Mouse (Mus musculus) ES-Bruce4 (cell line): ENCODE data around the gene Pllp. TPM values are rescaled to one million over a fixed set of nuclear protein-coding genes. Genes with fewer than 3 reads are reported as not detected.

Experiments
- H3K27ac ChIP-seq: 2 replicates; pipeline ENCODE4 v1.5.1; 2012; ENCODE audit warnings: low read length, inconsistent platforms; ENCODE audit not compliant: insufficient read depth
- H3K27me3 ChIP-seq: 2 replicates; pipeline ENCODE4 v1.6.1; 2012; ENCODE audit warnings: mild to moderate bottlenecking, low read length, inconsistent platforms; ENCODE audit not compliant: control insufficient read depth, poor library complexity, insufficient read depth, severe bottlenecking
- H3K36me3 ChIP-seq: 2 replicates; pipeline ENCODE4 v1.6.1; 2012; ENCODE audit warnings: inconsistent platforms, mild to moderate bottlenecking, low read length, moderate library complexity; ENCODE audit not compliant: control insufficient read depth, poor library complexity, insufficient read depth, severe bottlenecking
- H3K4me1 ChIP-seq: one replicate; pipeline ENCODE4 v1.8.1; 2011; ENCODE audit warnings: low read length; ENCODE audit not compliant: control insufficient read depth, insufficient read depth
- H3K4me3 ChIP-seq: 2 replicates; pipeline ENCODE4 v1.5.1; 2011; ENCODE audit warnings: low read depth, mild to moderate bottlenecking, low read length
- H3K9ac ChIP-seq: 2 replicates; pipeline ENCODE4 v1.6.1; 2012; ENCODE audit warnings: low read depth, mild to moderate bottlenecking, inconsistent platforms; ENCODE audit not compliant: poor library complexity, severe bottlenecking
- H3K9me3 ChIP-seq: replicated peaks from 2 replicates; pipeline ENCODE4 v1.6.1; 2012; ENCODE audit warnings: mild to moderate bottlenecking, low read length, inconsistent platforms; ENCODE audit not compliant: control insufficient read depth, poor library complexity, insufficient read depth, severe bottlenecking
- CTCF ChIP-seq: IDR thresholded peaks from one replicate; pipeline ENCODE4 v1.8.1; 2011; ENCODE audit warnings: low read depth, low read length
- EP300 ChIP-seq: IDR thresholded peaks from 2 replicates; pipeline ENCODE4 v1.6.1; 2011; ENCODE audit warnings: low read depth, low read length; ENCODE audit not compliant: insufficient read depth
- POLR2A ChIP-seq: IDR thresholded peaks from one replicate; pipeline ENCODE4 v1.8.1; 2011; ENCODE audit warnings: low read length; ENCODE audit not compliant: insufficient read depth
- polyA plus RNA-seq: library from polyadenylated mRNA; stranded (reverse); fragments of >200 nt; gene quantifications from 2 replicates; pipeline ENCODE4 v1.2.4, GENCODE M21; 2011; ENCODE audit warnings: low read depth; ENCODE audit not compliant: missing spikeins, insufficient read depth, insufficient read length

Pllp gene
- polyA plus RNA-seq, 1 experiment = not detected

- no peaks in the 10 kb centered on the region for H3K9me3 ChIP-seq
- H3K9ac ChIP-seq = no peak overlapping the region
- H3K36me3 ChIP-seq = peaks cover 14% of the 10 kb centered on the region
- no peak overlapping the region for H3K4me3 ChIP-seq
- TF ChIP-seq CTCF (no peak), EP300 (no peak), POLR2A (no peak)
- no peaks in the 10 kb centered on the region for H3K4me1 ChIP-seq
- H3K27ac ChIP-seq = no peak overlapping the region
- no peaks in the 10 kb centered on the region for H3K27me3 ChIP-seq
Measured at GRCm38 (mm10) chr8:94674384-94674783, 21.7 kb downstream of the Pllp start.

GRCm38 (mm10) chr8:94666456-94667308, 29.4 kb downstream of the Pllp start, which contains the start of gene Arl2bp:
Gene Arl2bp (plus strand): TSS chr8:94666600.
- Histone ChIP-seq H3K36me3 (no peaks in the 10 kb centered on the region), H3K9ac (peak within 1 kb of the TSS; percentile 94), H3K4me3 (peak within 1 kb of the TSS; percentile 82), H3K9me3 (no peaks in the 10 kb centered on the region), H3K27me3 (no peaks in the 10 kb centered on the region), H3K4me1 (no peaks in the 10 kb centered on the region), H3K27ac (no peak within 1 kb of the TSS)
- TF ChIP-seq POLR2A (no peak), EP300 (no peak), CTCF (no peak)

GRCm38 (mm10) chr8:94664722-94665121, 31.4 kb downstream of the Pllp start:
- Histone ChIP-seq H3K27me3 (no peaks in the 10 kb centered on the region), H3K9me3 (no peaks in the 10 kb centered on the region), H3K4me3 (no peak overlapping the region), H3K27ac (no peak overlapping the region), H3K4me1 (no peaks in the 10 kb centered on the region), H3K9ac (no peak overlapping the region), H3K36me3 (no peaks in the 10 kb centered on the region)
- no peak for TF ChIP-seq EP300

GRCm38 (mm10) chr8:94660418-94660817, 35.7 kb downstream of the Pllp start:
- H3K27me3 ChIP-seq = no peaks in the 10 kb centered on the region
- H3K9me3 ChIP-seq = no peaks in the 10 kb centered on the region
- H3K9ac ChIP-seq = no peak overlapping the region
- no peaks in the 10 kb centered on the region; the same call in 1 of the 2 replicates for H3K36me3 ChIP-seq
- H3K27ac ChIP-seq = no peak overlapping the region
- TF ChIP-seq EP300 (no peak), POLR2A (no peak), CTCF (no peak)
- no peaks in the 10 kb centered on the region for H3K4me1 ChIP-seq
- no peak overlapping the region for H3K4me3 ChIP-seq

- H3K9ac ChIP-seq = no peak overlapping the region
- H3K9me3 ChIP-seq = no peaks in the 10 kb centered on the region
- H3K36me3 ChIP-seq = peaks cover 5% of the 10 kb centered on the region
- no peak overlapping the region for H3K27ac ChIP-seq
- TF ChIP-seq POLR2A (no peak), CTCF (no peak), EP300 (no peak)
- H3K4me1 ChIP-seq = no peaks in the 10 kb centered on the region
- no peak overlapping the region for H3K4me3 ChIP-seq
- no peaks in the 10 kb centered on the region for H3K27me3 ChIP-seq
Measured at GRCm38 (mm10) chr8:94658031-94658430, 38.0 kb downstream of the Pllp start.

- Histone ChIP-seq H3K9me3 (no peaks in the 10 kb centered on the region), H3K4me1 (no peaks in the 10 kb centered on the region), H3K36me3 (peaks cover 5% of the 10 kb centered on the region), H3K4me3 (no peak overlapping the region), H3K27ac (no peak overlapping the region), H3K9ac (no peak overlapping the region), H3K27me3 (no peaks in the 10 kb centered on the region)
- TF ChIP-seq CTCF = no peak
- TF ChIP-seq EP300 = no peak
- TF ChIP-seq POLR2A = no peak
Measured at GRCm38 (mm10) chr8:94654994-94655393, 41.1 kb downstream of the Pllp start.
